Mouse (Mus musculus) megakaryocyte, embryonic 14.5 days (primary cell): ENCODE data around the gene Sspo.

Experiments used
- FLI1 ChIP-seq: IDR thresholded peaks from 2 replicates; pipeline ENCODE4 v1.6.1; 2012; ENCODE audit warnings: low read length, inconsistent platforms, mixed read lengths
- GATA1 ChIP-seq: IDR thresholded peaks from 3 replicates; pipeline ENCODE4 v1.6.1; 2012; ENCODE audit warnings: mixed read lengths, low read length, inconsistent platforms, borderline replicate concordance

- TF ChIP-seq GATA1 (no peak), FLI1 (no peak)
These were observed 40.0 kb downstream of the Sspo start for GRCm38 (mm10) chr6:48487747-48488725.
